Mouse (Mus musculus): ENCODE results near the gene Fbxl17.

Gene Fbxl17

DNA sequence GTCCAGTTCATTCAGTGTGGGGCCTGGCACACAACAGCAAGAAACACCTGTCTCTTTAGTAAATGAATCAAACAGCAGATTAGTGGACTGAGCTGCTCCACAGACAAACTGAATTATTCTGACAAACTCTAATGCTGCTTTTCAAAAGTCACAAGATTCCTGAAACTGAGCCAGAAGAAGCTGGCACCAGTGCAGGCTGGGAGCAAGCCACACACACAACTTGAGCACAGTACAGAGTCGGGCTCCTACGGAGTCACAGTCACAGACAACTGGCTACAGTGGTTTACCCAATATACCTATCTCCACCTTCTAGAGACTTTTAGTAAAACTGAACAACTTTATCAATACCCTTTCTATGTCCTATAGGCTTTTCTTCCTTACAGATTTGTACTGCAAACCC lies 94.8 kb downstream of the Fbxl17 start:
- in situ Hi-C loops (cut with MboI; ENCODE audit: low sequenced_read_pairs), result no loop called here

DNA sequence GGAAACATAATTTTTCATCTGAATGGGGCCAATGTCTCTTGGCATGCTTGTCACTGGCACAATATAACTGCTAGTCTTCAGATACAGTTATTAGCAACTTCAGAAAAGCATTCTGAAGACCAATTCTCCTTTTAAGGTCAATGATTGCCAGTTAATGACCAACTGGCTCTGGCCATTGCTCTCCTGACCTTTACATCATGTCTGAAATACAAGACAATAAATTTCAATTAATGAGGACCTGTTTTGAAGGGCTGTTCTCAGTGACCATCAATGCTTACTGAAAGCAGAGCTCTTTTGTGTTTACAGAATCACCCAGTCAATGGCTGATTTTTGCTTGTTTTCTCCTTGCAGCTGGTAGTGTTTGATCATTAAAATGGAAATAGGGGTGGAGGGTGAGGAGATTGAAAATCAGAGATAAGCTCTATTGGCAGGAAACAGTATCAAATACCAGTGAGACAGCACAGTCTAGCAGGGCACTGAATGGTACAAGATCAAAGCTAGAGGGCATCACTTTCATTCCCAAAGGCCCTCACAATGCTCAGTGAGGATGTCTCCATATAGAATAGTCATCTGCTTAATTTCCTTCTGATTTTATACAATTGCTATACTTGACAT lies 95.9 kb downstream of the Fbxl17 start:
- in situ Hi-C loops (cut with MboI; ENCODE audit: low sequenced_read_pairs), result no loop called here

DNA sequence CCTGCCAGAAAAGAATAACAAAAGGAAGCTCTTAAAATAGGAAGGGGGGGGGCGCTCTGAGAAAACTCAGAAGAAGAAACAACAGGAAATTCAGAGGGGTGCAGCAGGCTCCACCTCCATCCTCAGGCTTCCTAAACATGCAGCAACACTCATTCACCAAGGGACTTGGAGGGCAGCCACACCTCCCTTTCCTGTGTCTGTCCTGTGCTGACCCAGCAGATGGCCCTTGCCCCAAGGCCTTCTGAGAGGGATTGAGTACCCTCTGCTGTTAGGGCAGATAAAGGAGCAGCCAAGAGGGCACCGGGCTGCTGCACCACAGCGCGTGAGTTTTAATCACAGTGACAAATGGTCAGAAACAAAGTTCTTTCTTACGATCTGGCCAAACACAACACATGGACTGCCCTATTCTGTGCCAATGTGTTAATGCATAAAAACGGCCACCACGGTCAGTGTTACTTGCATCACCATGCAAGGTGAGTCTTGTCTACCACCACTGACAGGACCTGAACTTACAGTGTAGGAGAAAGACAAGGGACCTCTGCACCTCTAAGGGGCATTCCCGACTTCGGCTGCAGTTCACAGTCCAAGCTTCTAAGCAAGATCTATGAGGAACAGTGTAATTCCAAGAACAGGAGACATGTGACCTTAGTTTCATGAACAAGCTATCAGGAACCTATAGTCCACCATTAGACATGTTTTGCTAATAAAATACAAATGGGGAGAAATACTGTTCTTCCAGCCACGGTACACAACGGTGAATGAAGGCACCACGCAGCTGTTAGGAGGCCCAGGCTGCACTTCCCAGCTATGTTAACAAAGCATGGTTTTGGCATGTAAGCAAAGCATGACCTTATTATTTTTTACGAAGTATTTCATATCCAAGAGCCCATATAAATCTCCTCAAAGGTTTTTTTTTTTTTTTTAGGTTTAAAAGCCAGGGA lies 96.8 kb downstream of the Fbxl17 start:
- in situ Hi-C loops (cut with MboI; ENCODE audit: low sequenced_read_pairs), result no loop called here

DNA sequence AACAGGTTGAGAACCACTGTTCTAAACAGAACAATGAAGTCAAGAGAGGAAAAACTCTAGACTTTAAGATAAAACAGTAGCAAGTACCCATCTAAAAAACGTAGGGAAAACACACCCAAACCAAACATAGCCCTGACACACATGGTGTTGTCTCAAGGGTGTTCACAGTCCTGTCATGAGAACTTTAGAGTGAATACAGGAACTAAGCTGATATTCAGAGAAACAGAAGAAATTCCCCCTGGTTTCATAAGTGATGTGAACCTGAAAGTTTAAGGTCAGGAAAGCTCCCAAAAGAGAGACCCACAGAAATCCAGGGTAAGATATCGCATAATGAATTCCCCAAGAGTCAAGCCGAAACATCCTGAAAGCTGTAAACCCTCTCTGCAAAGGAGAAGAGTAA lies 97.6 kb downstream of the Fbxl17 start:
- in situ Hi-C loops (cut with MboI; ENCODE audit: low sequenced_read_pairs), result no loop called here

DNA sequence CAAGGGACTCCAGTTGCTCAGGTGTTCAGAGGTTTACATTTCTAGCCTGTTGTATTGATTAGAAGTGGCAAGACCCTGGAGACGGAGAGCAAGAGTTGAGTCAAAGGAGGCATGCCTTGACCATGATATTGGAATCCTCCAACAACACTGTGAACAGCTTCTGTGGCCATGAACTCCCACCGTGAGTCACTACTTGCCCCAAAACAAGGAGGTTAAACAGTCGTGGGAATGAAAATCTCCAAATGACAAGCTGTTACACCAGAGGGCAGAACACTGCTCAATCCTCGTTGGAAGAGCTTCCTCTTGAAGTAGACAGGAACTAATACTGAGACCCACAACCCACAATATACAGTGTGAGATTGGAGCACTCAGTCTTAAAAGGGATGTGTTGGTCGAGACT lies 99.2 kb downstream of the Fbxl17 start:
- in situ Hi-C loops (cut with MboI; ENCODE audit: low sequenced_read_pairs), result no loop called here

DNA sequence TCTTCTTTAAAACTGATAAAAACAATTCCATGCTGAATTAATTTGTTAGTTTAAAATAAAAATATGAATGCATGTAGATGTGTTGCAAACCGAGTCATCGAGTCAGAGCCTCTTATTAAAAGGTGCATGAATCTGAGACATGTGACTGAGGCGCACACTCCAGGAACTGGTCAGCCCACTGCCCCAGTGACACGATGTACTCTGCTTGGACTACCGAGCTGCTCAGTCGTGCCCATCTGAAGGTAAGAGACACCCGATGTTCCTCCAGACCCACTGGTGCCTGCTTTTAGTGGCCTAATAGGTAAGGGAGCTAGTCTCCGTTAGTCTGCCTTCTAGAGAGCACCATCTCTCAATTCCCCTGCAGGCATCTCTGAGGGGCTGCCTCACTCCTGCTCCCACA lies 100.0 kb downstream of the Fbxl17 start:
- in situ Hi-C loops (cut with MboI; ENCODE audit: low sequenced_read_pairs), result no loop called here

DNA sequence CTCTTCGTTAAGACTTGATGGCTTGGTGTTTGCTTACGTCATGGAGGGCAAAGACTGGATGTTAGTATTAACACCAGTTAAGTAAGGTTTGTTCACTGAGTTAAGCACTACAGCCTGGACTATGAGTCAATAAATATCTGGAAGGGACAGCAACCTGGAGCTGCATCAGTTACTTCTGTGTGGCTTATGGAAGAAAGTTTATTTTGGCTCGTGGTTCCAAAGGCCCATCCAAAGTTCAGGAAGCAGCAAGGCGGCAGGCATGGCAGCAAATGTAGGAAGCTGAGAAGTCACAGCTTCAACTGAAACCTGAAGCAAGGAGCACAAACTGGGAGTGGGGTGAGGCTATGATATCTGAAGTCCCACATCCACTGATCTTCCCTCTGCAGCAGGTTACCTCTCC lies 108.3 kb downstream of the Fbxl17 start:
- in situ Hi-C loops (cut with MboI; ENCODE audit: low sequenced_read_pairs), result no loop called here

DNA sequence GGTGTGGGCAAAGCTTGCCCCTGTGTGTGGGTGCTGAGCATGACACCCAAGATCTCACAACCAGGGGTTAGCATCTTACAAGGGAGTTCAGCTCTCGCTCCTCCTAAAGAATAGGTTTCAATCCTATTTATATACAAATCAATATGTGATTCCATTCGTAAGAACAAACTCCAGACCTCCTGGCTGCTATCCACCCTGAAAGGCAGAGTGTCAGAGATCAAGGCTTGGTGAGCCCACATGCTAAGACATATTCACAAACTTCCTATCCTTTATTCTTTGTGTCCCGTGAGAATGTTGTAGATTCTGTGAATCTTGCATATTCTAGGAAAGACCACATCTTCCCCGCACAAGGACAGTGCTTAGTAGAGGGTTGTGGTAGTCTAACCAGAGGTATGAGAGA lies 108.9 kb downstream of the Fbxl17 start:
- in situ Hi-C loops (cut with MboI; ENCODE audit: low sequenced_read_pairs), result no loop called here

DNA sequence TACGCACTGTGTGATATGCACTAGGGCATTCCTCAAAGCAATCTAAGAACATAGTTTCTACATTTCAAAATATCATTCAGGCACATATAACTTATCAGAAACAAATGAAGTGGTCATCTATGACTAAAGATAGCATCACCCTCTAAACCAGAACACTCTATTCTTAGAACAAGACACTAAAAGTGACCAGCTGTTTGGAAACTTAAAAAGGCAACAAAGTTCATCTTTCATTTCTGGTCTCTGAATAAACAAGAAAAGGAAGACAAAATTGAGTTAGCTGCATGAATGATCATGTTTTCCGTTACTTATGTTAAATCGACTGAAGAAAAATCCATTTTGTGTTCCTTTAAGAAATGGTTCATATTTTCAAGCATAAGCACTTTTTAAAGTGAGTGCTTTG lies 128.8 kb downstream of the Fbxl17 start:
- in situ Hi-C loops (cut with MboI; ENCODE audit: low sequenced_read_pairs), result no loop called here

DNA sequence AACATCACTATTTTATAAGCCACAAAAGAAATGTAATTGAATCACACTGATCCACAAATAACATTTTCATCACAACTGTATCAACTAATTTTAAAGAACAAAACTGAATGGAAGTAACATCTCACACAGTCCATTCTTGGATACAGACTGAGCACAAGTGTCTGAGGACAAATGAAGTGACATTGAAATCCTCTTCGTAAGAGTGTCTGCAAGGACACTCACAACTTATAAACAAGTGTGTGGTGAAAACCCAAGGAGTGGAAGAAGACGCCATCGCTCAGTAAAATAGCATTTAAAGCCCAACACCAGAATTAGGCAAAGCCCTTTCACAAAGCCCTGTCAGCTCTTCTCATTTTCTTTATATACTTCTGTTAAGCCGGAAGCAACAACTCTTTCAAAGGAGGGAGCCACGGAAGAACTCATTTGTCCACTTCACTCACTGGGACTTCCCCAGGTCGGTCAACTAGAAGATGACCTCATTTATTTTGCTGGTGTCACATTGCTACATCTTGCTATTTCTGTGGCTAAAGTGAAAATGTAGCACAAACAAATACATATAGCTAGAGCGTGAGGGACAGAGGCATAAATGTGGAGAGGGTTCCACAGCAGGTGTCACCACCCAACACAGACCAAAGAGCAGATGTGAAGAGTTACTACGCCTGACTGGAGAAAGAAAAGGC lies 130.0 kb downstream of the Fbxl17 start:
- in situ Hi-C loops (cut with MboI; ENCODE audit: low sequenced_read_pairs), result no loop called here

DNA sequence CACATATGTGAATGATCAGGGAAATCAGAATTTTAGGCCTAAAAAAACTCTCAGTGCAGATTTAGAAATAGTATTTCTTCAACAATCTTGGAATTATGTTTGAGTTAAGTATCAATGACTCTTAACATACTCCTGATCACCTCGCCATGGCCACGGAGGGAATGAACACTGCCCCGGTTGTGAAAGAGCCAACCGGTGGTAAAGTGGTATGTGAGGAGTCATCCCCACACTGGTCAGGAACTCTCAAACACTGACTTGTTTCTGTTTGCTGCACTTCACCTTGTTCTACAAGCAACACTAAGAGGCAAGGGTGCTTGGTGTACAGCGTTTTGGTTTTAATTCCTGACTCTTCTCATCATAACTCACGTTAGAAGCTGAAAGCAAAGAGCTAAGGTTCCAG lies 132.3 kb downstream of the Fbxl17 start:
- in situ Hi-C loops (cut with MboI; ENCODE audit: low sequenced_read_pairs), result no loop called here

DNA sequence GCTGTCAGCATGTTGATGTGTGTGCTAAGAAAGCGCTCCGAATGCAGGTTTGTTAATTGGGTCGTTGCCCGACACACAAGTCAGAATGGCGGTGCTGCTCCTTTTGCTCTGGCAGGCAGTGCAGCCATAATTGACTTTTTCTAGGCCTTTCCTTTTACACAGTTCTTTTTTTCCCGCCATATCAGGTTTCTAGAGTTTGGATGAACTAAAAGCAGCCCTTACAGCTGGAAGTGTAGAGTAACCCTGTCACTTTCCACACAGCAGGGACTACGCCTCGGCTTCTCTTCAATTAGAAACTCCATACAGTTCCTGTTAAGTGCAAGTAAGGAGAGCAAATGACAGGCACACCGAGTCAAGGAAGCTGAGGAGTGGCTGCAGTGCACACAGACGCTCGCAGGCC lies 133.8 kb downstream of the Fbxl17 start:
- in situ Hi-C loops (cut with MboI; ENCODE audit: low sequenced_read_pairs), result no loop called here

DNA sequence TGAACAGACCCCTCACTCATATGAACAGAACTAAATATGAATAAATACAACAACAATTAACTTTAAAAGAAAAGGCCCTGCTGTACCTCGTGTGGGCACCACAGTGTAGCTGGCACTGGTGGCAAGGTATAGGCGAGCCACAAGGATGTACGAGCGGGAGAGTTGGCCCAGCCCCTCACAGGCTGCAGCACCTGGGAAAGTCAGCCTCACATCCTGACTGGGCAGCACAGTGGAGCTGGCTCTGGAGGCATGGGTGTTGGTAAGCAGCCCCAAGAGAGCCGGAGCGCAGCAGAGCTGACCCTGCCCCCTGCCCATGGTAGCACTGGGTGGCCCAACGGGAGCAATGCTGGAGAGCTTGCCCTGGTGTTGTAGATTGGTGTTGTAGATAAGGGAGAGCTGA lies 135.2 kb downstream of the Fbxl17 start:
- in situ Hi-C loops (cut with MboI; ENCODE audit: low sequenced_read_pairs), result no loop called here

DNA sequence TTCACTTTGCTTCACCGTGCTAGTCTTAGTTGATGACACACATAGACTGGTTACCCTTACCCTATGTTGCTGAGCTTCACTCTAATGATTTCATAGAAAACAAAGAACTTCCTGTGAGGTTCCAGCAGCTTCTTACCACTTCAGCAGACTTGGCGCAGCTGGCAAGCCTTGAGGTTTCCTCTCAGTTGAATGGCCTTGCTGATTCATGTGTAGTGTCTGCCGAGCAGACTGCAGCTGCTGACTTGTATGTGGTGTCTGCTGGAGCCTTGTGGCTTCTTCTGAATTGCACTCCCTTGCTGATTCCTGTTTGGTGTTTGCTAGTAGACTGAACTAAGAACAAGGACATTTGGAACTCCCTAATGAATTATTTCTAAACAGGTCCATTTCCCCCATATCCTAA lies 137.6 kb downstream of the Fbxl17 start:
- in situ Hi-C loops (cut with MboI; ENCODE audit: low sequenced_read_pairs), result no loop called here

DNA sequence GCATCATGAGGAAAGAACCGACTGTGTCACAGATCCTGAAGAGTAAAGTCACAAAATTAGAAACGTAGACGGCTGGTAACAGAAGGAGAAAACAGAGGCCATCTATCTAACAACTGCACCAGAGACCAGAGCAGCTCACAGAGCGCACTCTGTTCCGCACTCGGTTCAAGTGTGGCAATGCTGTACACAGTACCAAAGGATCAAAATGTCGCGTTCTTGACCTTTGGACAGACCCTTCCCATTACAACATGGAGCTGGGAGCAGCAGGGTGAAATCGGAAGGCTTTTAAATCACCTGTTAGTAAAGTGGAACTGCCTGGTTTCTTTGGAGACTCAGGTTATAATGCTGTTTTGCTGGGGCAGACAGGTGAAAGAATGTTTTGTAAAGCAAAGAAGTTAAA lies 138.1 kb downstream of the Fbxl17 start:
- in situ Hi-C loops (cut with MboI; ENCODE audit: low sequenced_read_pairs), result no loop called here

DNA sequence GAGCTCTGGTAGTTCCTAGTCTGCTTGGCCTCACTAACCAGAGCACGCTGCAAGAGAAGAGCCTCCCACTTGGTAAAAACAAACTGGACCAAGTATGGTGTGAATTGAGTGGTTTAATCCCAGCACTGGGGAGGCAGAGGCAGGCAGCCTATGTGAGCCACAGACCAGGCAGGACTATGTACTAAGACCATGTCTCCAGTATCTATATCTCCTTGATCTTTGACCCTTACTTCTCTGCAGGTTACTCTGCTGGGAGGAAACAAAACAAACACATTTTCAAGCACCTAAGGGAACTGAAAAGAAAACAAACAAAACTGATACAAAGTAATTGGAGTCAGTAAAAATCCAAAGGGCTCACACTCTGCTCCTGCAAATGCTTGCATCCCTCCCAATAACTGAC lies 141.0 kb downstream of the Fbxl17 start:
- in situ Hi-C loops (cut with MboI; ENCODE audit: low sequenced_read_pairs), result no loop called here

DNA sequence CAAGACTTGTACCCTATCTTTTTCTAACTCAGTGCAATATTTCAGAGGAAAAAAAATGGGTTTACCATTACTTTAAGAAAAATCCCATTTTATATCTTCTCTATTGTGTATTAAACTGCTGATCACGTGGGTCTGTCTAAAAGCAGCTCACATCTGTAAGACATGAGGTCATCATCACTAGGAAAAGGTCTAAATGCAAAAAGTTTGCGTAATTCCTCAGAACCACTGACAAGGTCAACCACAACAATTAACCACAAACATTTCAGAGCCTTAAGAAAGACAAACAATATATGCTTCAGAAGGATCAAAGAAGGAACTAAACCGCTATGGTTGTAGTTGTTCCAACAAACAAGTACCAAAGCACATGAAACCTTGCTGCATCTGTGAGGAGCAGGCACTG lies 143.6 kb downstream of the Fbxl17 start:
- in situ Hi-C loops (cut with MboI; ENCODE audit: low sequenced_read_pairs), result no loop called here

DNA sequence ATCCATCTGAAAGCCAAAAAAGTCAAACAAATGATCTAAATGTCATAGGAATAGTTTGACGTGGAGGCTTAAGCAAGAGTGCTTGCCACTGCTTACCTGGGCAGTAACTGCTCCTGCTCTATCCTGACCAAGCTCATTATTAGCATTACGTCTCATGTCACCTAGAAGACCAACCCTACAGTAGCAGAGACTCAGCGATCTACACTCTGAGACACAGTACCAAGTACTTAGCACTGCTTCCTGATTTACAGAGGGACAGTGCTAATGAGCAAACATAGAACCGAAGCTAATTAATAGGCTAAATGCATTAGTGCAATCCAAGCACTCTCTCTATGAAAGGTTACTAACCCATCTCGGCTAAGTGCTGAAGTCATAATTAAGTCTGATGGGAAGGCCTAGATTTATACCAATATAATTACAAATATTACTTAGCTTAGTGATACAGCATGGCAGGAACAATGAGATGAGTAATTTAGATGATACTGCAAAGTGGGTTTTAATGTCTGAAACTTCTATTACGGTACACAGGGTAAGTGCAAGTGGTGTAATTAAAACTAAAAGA lies 147.1 kb downstream of the Fbxl17 start:
- in situ Hi-C loops (cut with MboI; ENCODE audit: low sequenced_read_pairs), result no loop called here

DNA sequence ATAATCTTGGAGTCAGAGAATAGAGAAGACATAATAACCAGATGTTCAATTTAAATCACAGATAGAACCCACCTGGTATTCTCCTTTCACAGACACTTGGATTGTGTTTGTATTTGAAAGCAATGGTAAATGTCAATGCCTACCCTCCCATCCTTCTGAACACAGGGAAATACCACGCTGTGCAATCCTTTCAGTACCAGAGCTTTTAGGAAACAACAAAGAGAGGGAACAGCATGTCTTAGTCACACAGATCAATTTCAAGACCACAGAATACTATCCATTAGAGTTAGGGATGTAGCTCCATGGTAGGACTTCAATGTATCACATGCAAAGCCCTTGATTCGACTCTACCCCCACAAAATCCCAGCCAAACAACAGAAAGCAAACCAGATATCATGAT lies 148.1 kb downstream of the Fbxl17 start:
- in situ Hi-C loops (cut with MboI; ENCODE audit: low sequenced_read_pairs), result no loop called here

DNA sequence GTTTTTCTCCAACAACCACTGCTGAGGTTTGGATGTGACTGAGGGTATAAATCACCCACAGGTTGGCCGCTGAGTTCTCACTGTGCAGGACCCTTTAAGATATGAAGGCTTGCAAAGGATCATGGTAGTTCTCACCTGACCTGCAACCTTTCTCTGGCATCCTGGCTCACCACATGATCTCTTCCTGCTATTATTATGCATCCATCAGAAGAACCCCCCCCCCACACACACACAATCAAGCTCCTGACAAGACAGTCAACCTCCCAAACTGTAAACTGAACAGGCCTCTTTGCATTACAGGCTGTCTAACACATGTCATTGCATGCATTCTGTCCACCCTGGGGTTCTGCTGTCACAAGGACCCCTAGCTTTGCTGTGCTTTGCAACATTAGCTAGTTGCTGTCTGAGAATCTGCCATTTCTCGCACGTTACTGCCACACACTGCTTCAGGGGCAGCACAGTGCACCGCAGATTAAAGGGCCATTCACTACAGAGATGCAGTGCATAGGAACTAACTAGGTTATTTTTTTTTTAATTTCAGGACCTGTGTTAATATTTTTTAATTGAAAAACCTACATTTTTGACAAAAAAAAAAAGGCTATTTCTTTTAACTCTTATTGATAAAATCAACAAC lies 148.8 kb downstream of the Fbxl17 start:
- in situ Hi-C loops (cut with MboI; ENCODE audit: low sequenced_read_pairs), result no loop called here

DNA sequence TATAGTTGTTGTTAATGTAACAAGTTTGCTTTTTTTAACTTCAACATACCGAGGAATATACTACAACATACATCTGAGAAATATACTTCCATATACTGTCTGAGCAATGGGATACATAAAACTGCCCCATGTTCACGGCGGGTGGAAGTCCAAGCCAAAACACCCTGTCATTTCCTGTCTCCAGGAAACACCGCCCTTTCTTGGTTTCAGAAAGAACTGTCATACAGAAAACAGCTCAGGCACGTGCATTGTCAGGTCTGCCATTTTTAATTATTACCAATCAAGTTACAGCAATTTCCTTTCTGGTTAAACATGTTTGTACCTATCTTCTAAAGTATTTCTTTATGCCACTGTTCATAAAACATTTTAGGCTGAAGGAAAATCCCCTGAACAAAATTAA lies 155.7 kb downstream of the Fbxl17 start:
- in situ Hi-C loops (cut with MboI; ENCODE audit: low sequenced_read_pairs), result no loop called here
